9 mouse cellular contexts compared by ENCODE assay signal in the genomic region with DNA sequence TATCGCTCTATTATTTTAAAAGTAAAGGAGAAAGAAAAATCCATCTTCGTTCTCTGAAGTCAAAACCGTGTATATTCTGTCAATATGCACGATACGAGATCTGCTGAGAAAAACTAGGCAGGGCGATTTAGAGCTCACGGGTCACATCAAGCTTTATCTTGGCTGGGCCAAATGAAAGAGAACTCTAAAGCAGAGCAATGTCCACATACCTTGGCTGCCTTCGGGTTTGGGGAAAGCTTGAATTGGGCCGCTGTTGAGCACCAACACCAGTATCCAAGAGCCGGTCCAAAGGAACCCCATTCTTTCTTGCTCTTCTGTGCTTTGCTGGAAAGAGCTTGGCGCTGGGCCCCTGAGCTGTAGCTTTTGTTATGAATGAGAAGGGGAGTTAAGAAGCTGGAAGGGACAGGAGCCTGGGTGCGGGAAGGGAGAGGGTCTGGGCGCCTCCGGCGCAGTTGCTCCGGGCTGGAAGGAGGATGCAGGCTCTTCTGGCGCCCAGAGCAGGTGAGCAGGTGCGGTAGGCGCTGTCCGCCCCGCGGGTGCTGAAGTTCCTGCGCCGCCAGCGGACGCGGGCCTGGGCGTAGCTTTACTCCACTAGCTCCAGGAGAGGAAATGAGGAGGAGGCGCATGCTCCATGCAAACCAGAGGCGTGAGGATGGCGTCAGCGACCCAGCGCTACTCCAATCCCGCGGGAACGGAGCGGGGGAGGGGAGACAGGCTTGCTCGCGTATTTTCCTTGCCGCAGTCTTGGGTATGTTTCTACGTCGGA. TPM values are rescaled to one million over a fixed set of nuclear protein-coding genes. Genes with fewer than 3 reads are reported as not detected.
A peak's percentile ranks its signal among the peaks of the same experiment; 100 is the strongest.
DNase-seq lines count a peak whose midpoint lies in the region; ATAC-seq lines count a peak whose summit lies in the region.
"Had no signal": no experiment of that assay in that cellular context is flagged by ENCODE, and none has a peak within 500 bp of the region (broad histone marks: within the 10 kb centered on the region; RNA-seq: fewer than 3 reads in every experiment).

A gene (minus strand): TSS at position 631 of the 766 bp plus-strand sequence.

- intact Hi-C loops in heart, postnatal 14 days (cut with DNase I): no loop called here

- no peaks in the 10 kb centered on the region for H3K27me3 ChIP-seq in forebrain, embryonic 15.5 days
- peaks cover 3% of the 10 kb centered on the region for H3K27me3 ChIP-seq in liver, embryonic 16.5 days (ENCODE audit: control insufficient read depth, insufficient read depth, low read depth, low read length)
- no peaks in the 10 kb centered on the region for H3K27me3 ChIP-seq in neural tube, embryonic 15.5 days (replicated peaks)

- DNase-seq in CD4-positive helper T cell, adult 2 months (ENCODE audit: low read depth, low spot score): peak; percentile 27
- DNase-seq in heart, postnatal 14 days: peak; percentile 74 to 80
- peak; percentile 86 to 90 for DNase-seq in kidney, postnatal 4 days
- peak; percentile 70 for DNase-seq in thymus, postnatal 14 days

- H3K27ac ChIP-seq in forebrain, embryonic 15.5 days (replicated peaks): peak within 1 kb of the TSS; percentile 90
- H3K27ac ChIP-seq in liver, embryonic 16.5 days (ENCODE audit: low read length): no peak within 1 kb of the TSS
- H3K27ac ChIP-seq in neural tube, embryonic 15.5 days (replicated peaks): peak within 1 kb of the TSS; percentile 92

- peak within 1 kb of the TSS; percentile 88 for H3K9ac ChIP-seq in forebrain, embryonic 15.5 days (replicated peaks)
- H3K9ac ChIP-seq in liver, embryonic 16.5 days (ENCODE audit: low read depth, low read length): no peak within 1 kb of the TSS
- H3K9ac ChIP-seq in neural tube, embryonic 15.5 days (replicated peaks): peak within 1 kb of the TSS; percentile 85

- H3K9me3 ChIP-seq in forebrain, embryonic 15.5 days: no peaks in the 10 kb centered on the region
- H3K9me3 ChIP-seq in liver, embryonic 16.5 days (replicated peaks; ENCODE audit: control insufficient read depth, low read length): no peaks in the 10 kb centered on the region
- H3K9me3 ChIP-seq in neural tube, embryonic 15.5 days (replicated peaks): no peaks in the 10 kb centered on the region
- H3K9me3 ChIP-seq: G1E had no signal

- peak within 1 kb of the TSS; percentile 47 for H3K4me2 ChIP-seq in forebrain, embryonic 15.5 days (replicated peaks)
- no peak within 1 kb of the TSS for H3K4me2 ChIP-seq in liver, embryonic 16.5 days (ENCODE audit: low read depth, low read length)
- H3K4me2 ChIP-seq in neural tube, embryonic 15.5 days: peak within 1 kb of the TSS; percentile 57

- 4% methylated on average over 42 of the region's 42 CpGs for WGBS in forebrain, embryonic 15.5 days
- 9% methylated on average over 42 of the region's 42 CpGs for WGBS in liver, embryonic 16.5 days (ENCODE audit: insufficient replicate concordance)
- WGBS in neural tube, embryonic 15.5 days: 5% methylated on average over 42 of the region's 42 CpGs

- peak within 1 kb of the TSS; percentile 74 for H3K4me3 ChIP-seq in forebrain, embryonic 15.5 days
- H3K4me3 ChIP-seq in liver, embryonic 16.5 days (ENCODE audit: low read depth, low read length): no peak within 1 kb of the TSS
- H3K4me3 ChIP-seq in neural tube, embryonic 15.5 days (replicated peaks): peak within 1 kb of the TSS; percentile 82

- peaks cover 16% of the 10 kb centered on the region for H3K36me3 ChIP-seq in forebrain, embryonic 15.5 days
- no peaks in the 10 kb centered on the region for H3K36me3 ChIP-seq in liver, embryonic 16.5 days (ENCODE audit: control insufficient read depth, insufficient read depth)
- peaks cover under 1% of the 10 kb centered on the region; the same call in 1 of the 2 replicates for H3K36me3 ChIP-seq in neural tube, embryonic 15.5 days
- H3K36me3 ChIP-seq: G1E had no signal

- H3K4me1 ChIP-seq in forebrain, embryonic 15.5 days: peaks cover 16% of the 10 kb centered on the region
- H3K4me1 ChIP-seq in liver, embryonic 16.5 days (ENCODE audit: control insufficient read depth, low read depth, low read length): no peaks in the 10 kb centered on the region
- H3K4me1 ChIP-seq in neural tube, embryonic 15.5 days: peaks cover 27% of the 10 kb centered on the region

- ATAC-seq in cerebellum, adult (ENCODE audit: insufficient number of reproducible peaks, low FRiP score, low TSS enrichment): peak; percentile 100
- peak; percentile 100 for ATAC-seq in forebrain, embryonic 15.5 days (replicated peaks)
- peak; percentile 37; the same call in 1 of the 2 replicates for ATAC-seq in liver, embryonic 16.5 days (ENCODE audit: low read depth)
- peak; percentile 99 for ATAC-seq in neural tube, embryonic 15.5 days (ENCODE audit: low FRiP score)

RNA-seq across cellular contexts. Expression of the gene that starts here (rescaled TPM):
- 111 and 123 TPM in 2 replicates for polyA plus RNA-seq in forebrain, embryonic 15.5 days (2015; fragmentation: Nextera tagmentation; extraction: Ambion mirVana)
- under 1 TPM; 0.49 to 0.62 TPM for total RNA-seq in heart, postnatal 14 days (2021)
- 0.07 TPM in 1 of 2 replicates, not detected in the other for polyA plus RNA-seq in liver, embryonic 16.5 days (2015; fragmentation: Nextera tagmentation; extraction: Ambion mirVana)
- 102 and 123 TPM in 2 replicates for polyA plus RNA-seq in neural tube, embryonic 15.5 days (2015; fragmentation: Nextera tagmentation; extraction: Ambion mirVana)
- polyA plus RNA-seq: G1E had no signal

Comparison
In these comparisons a context has a peak if more than half of its experiments do, and no peak if none do; other contexts are left out.
1. RNA of the gene that starts here (polyA plus RNA-seq): 102 to 123 TPM in neural tube, embryonic 15.5 days and 111 to 123 TPM in forebrain, embryonic 15.5 days; 0.07 TPM in liver, embryonic 16.5 days; every median in the first group is over 10 times any median in the second.
2. Peak in DNase-seq in heart, postnatal 14 days; RNA of the gene not detected or under 1 TPM.
3. Peak in ATAC-seq in liver, embryonic 16.5 days; RNA of the gene not detected or under 1 TPM.
4. DNase-seq: peak in every context shown above with its lines; median percentile 88 in kidney, postnatal 4 days; 77 in heart, postnatal 14 days; 70 in thymus, postnatal 14 days; 27 in CD4-positive helper T cell, adult 2 months.
5. ATAC-seq: peak in every context shown above with its lines; median percentile 100 in cerebellum, adult; 100 in forebrain, embryonic 15.5 days; 99 in neural tube, embryonic 15.5 days; 37 in liver, embryonic 16.5 days.